25 mouse cellular contexts compared by ENCODE assay signal in the genomic region with DNA sequence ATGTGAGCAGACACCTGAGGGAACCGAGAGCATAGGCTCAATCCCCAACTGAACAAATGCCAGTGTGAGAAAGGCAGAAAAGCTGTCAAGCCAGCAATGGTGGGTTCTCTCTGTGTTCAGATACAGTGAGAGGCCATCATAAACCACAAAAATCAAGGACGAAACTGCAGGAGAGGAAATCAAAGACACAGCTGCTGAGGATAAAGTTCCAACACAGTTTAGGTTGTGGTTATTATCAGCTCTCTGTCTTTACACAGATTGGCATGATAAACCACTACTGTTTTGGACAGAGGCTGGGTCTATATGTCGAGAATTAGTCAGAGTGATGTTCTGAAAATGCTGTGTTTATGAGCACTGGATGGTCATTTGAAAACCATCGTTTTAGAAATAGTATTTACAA.
DNase-seq lines count a peak whose midpoint lies in the region; ATAC-seq and TF ChIP-seq lines count a peak whose summit lies in the region.
"Had no signal": no experiment of that assay in that cellular context is flagged by ENCODE, and none has a peak within 500 bp of the region (broad histone marks: within the 10 kb centered on the region; RNA-seq: fewer than 3 reads in every experiment).

No protein-coding gene starts in this region.

- ATAC-seq in common myeloid progenitor, adult 5-6 weeks (replicated peaks; ENCODE audit: low read depth, poor library complexity, severe bottlenecking): peak; percentile 45; the same call in 1 of the 2 replicates
- no peak for ATAC-seq in forebrain, embryonic 12.5 days (ENCODE audit: low FRiP score)
- ATAC-seq in forebrain, embryonic 13.5 days: no peak
- ATAC-seq: activated CD4-positive, CD25-positive, alpha-beta regulatory T cell, adult 4 months; CD4-positive, CD25-positive, alpha-beta regulatory T cell, adult 4 months; Patski had no signal

- no peaks in the 10 kb centered on the region for H3K9me3 ChIP-seq in MEL (replicated peaks; ENCODE audit: insufficient read depth, low read length)
- H3K9me3 ChIP-seq in forebrain, embryonic 12.5 days: no peaks in the 10 kb centered on the region
- H3K9me3 ChIP-seq in forebrain, embryonic 13.5 days (replicated peaks): no peaks in the 10 kb centered on the region
- H3K9me3 ChIP-seq: G1E had no signal

- no peak for TF ChIP-seq RAD21 in MEL (IDR thresholded peaks at IDR 0.05; ENCODE audit: low read depth, low read length)

- no peaks in the 10 kb centered on the region for H3K27me3 ChIP-seq in MEL (ENCODE audit: control insufficient read depth in 1 of 2, insufficient read depth in 2 of 2, low read length in 2 of 2)
- H3K27me3 ChIP-seq in forebrain, embryonic 12.5 days: no peaks in the 10 kb centered on the region
- H3K27me3 ChIP-seq in forebrain, embryonic 13.5 days: no peaks in the 10 kb centered on the region
- H3K27me3 ChIP-seq: CH12.LX, Patski had no signal

- no peaks in the 10 kb centered on the region for H3K4me1 ChIP-seq in MEL (ENCODE audit: control insufficient read depth in 1 of 2, insufficient read depth in 2 of 2, low read length in 2 of 2)
- no peaks in the 10 kb centered on the region for H3K4me1 ChIP-seq in forebrain, embryonic 12.5 days
- H3K4me1 ChIP-seq in forebrain, embryonic 13.5 days: no peaks in the 10 kb centered on the region

- no peak overlapping the region for H3K27ac ChIP-seq in MEL (ENCODE audit: control insufficient read depth, low read depth, low read length)
- H3K27ac ChIP-seq in forebrain, embryonic 12.5 days: no peak overlapping the region
- H3K27ac ChIP-seq in forebrain, embryonic 13.5 days: no peak overlapping the region

- WGBS in forebrain, embryonic 12.5 days: 84% methylated on average over 4 of the region's 4 CpGs
- WGBS in forebrain, embryonic 13.5 days: 84% methylated on average over 4 of the region's 4 CpGs

- intact Hi-C loops in heart, postnatal 14 days (cut with DNase I): no loop called here

- H3K4me3 ChIP-seq in MEL (ENCODE audit: control insufficient read depth in 1 of 2, insufficient read depth in 1 of 2, low read depth in 2 of 2, low read length in 2 of 2): no peak overlapping the region
- no peak overlapping the region for H3K4me3 ChIP-seq in forebrain, embryonic 12.5 days (replicated peaks)
- no peak overlapping the region for H3K4me3 ChIP-seq in forebrain, embryonic 13.5 days

- no peaks in the 10 kb centered on the region for H3K79me2 ChIP-seq in MEL (ENCODE audit: control insufficient read depth, insufficient read depth, low read length, poor library complexity)

- no peak for TF ChIP-seq EP300 in MEL (IDR thresholded peaks at IDR 0.05; ENCODE audit: low read depth in 1 of 2, low read length in 2 of 2)

- no peaks in the 10 kb centered on the region for H3K36me3 ChIP-seq in MEL (ENCODE audit: control insufficient read depth in 1 of 2, insufficient read depth in 2 of 2, low read length in 2 of 2)
- no peaks in the 10 kb centered on the region for H3K36me3 ChIP-seq in forebrain, embryonic 12.5 days (replicated peaks)
- no peaks in the 10 kb centered on the region for H3K36me3 ChIP-seq in forebrain, embryonic 13.5 days (ENCODE audit: poor library complexity, severe bottlenecking)
- H3K36me3 ChIP-seq: G1E had no signal

- TF ChIP-seq POLR2A in MEL (IDR thresholded peaks at IDR 0.05; ENCODE audit: control insufficient read depth in 1 of 2, insufficient read depth in 1 of 2, low read depth in 1 of 2, low read length in 2 of 2, poor library complexity in 1 of 2): no peak

- peak; percentile 31 for DNase-seq in heart, adult 11 months
- no peak for DNase-seq in heart, postnatal 14 days
- DNase-seq in 416B (ENCODE audit: low read depth) (peak; percentile 96), MEL (ENCODE audit: low read depth, low spot score) (no peak)
- DNase-seq in adrenal gland, postnatal 4 days (ENCODE audit: low spot score in 2 of 2): no peak
- DNase-seq: adrenal gland, adult 2 months; adrenal gland, adult 8-10 months; adrenal gland, postnatal 10 days; adrenal gland, postnatal 14 days; adrenal gland, postnatal 25 days; adrenal gland, postnatal 36 days; B cell, adult 2 months; cerebellum, adult 11 months; cerebellum, adult 11-12 months; cerebellum, adult 18-20 months; cerebellum, adult 2 months; cerebellum, adult 8-10 months had no signal

- no peak overlapping the region for H3K4me2 ChIP-seq in forebrain, embryonic 12.5 days
- H3K4me2 ChIP-seq in forebrain, embryonic 13.5 days: no peak overlapping the region

- TF ChIP-seq CTCF in MEL (IDR thresholded peaks at IDR 0.05 in 2 of 3, conservative IDR thresholded peaks at IDR 0.05 in 1 of 3; ENCODE audit: control insufficient read depth in 1 of 3, insufficient read depth in 1 of 3, low read depth in 2 of 3, low read length in 3 of 3, poor library complexity in 1 of 3, severe bottlenecking in 1 of 3): no peak

- H3K9ac ChIP-seq in MEL (ENCODE audit: control insufficient read depth, low read depth, low read length, poor library complexity, severe bottlenecking): no peak overlapping the region
- H3K9ac ChIP-seq in forebrain, embryonic 12.5 days: no peak overlapping the region
- no peak overlapping the region for H3K9ac ChIP-seq in forebrain, embryonic 13.5 days

TF ChIP-seq in MEL, 35 proteins besides CTCF, POLR2A, EP300 and RAD21:
- TF ChIP-seq CHD1 (IDR thresholded peaks at IDR 0.05; ENCODE audit: low read depth, low read length): no peak
- TF ChIP-seq RCOR1 (IDR thresholded peaks at IDR 0.05; ENCODE audit: low read depth, low read length): peak; percentile 90

Comparison
In these comparisons a context has a peak if more than half of its experiments do, and no peak if none do; other contexts are left out.
1. DNase-seq: peak in heart, adult 11 months (single experiment) and 416B (single experiment); none in heart, postnatal 14 days (0 of 2), MEL (single experiment) and adrenal gland, postnatal 4 days (0 of 2).